Mouse (Mus musculus) midbrain, embryonic 16.5 days (tissue): ENCODE results near the gene Mt4. TPM values are rescaled to one million over a fixed set of nuclear protein-coding genes. Genes with fewer than 3 reads are reported as not detected.

ENCODE experiments used
- ATAC-seq: fragments of 200-750 bp; cut with Nextera tagmentation; 2 replicates; pipeline ENCODE4 v1.8.0; 2017; ENCODE audit warnings: moderate TSS enrichment
- H3K27ac ChIP-seq: fragments of 300-500 bp; sonication (generic); 2 replicates; pipeline ENCODE4 v1.5.1; 2014; ENCODE audit warnings: mild to moderate bottlenecking, low read length, mixed read lengths
- H3K27me3 ChIP-seq: fragments of 300-500 bp; sonication (generic); 2 replicates; pipeline ENCODE4 v1.6.1; 2014; ENCODE audit warnings: low read depth, low read length, mixed read lengths; ENCODE audit not compliant: control insufficient read depth, insufficient read depth
- H3K36me3 ChIP-seq: fragments of 300-500 bp; sonication (generic); 2 replicates; pipeline ENCODE4 v1.6.1; 2014; ENCODE audit warnings: mild to moderate bottlenecking, low read length, moderate library complexity, mixed read lengths; ENCODE audit not compliant: control insufficient read depth, insufficient read depth
- H3K4me1 ChIP-seq: fragments of 300-500 bp; sonication (generic); 2 replicates; pipeline ENCODE4 v1.6.1; 2014; ENCODE audit warnings: mild to moderate bottlenecking, low read length, mixed read lengths; ENCODE audit not compliant: control insufficient read depth, insufficient read depth
- H3K4me2 ChIP-seq: fragments of 300-500 bp; sonication (generic); 2 replicates; pipeline ENCODE4 v1.6.1; 2014; ENCODE audit warnings: mild to moderate bottlenecking, low read length, mixed read lengths
- H3K4me3 ChIP-seq: fragments of 300-500 bp; sonication (generic); 2 replicates; pipeline ENCODE4 v1.5.1; 2014; ENCODE audit warnings: low read depth, mild to moderate bottlenecking, low read length, moderate library complexity, mixed read lengths
- H3K9ac ChIP-seq: fragments of 300-500 bp; sonication (generic); 2 replicates; pipeline ENCODE4 v1.6.1; 2014; ENCODE audit warnings: low read depth, low read length, mixed read lengths
- H3K9me3 ChIP-seq: fragments of 300-500 bp; sonication (generic); replicated peaks from 2 replicates; pipeline ENCODE4 v1.6.1; 2014; ENCODE audit warnings: mild to moderate bottlenecking, low read length, mixed read lengths; ENCODE audit not compliant: control insufficient read depth, poor library complexity, severe bottlenecking
- WGBS: fragments of 180-500 bp; shearing (Covaris S2); extraction: QIAGEN DNeasy Blood & Tissue Kit; methylation state at CpG from one replicate; pipeline ENCODE4 v1.1.7; 2014; 5-methylcytosine and 5-hydroxymethylcytosine counted together
- polyA plus RNA-seq: library from polyadenylated mRNA; unstranded; fragments of >200 nt; fragmentation: Nextera tagmentation; extraction: Ambion mirVana; gene quantifications from 2 replicates; pipeline ENCODE4 v1.2.1, GENCODE M21; 2015

Gene Mt4
- polyA plus RNA-seq, 1 experiment from 2014 or later = not detected

- H3K4me2 ChIP-seq = peak within 1 kb of the TSS; percentile 95
- H3K9me3 ChIP-seq = no peaks in the 10 kb centered on the region
- H3K4me1 ChIP-seq = peaks cover 19% of the 10 kb centered on the region
- H3K27ac ChIP-seq = no peak within 1 kb of the TSS
- peak within 1 kb of the TSS; percentile 64 for H3K9ac ChIP-seq
- ATAC-seq = peak; percentile 59; the same call in 1 of the 2 replicates
- H3K36me3 ChIP-seq = no peaks in the 10 kb centered on the region
- under 1% methylated on average over 56 of the region's 56 CpGs for whole genome bisulfite sequencing
- peak within 1 kb of the TSS; percentile 49 for H3K4me3 ChIP-seq
- H3K27me3 ChIP-seq = peaks cover 52% of the 10 kb centered on the region
Observed at GRCm38 (mm10) chr8:94172075-94172808, 35.2 kb downstream of the Mt4 start, which contains the start of gene Mt2. TSS of gene Mt2 (plus strand) at chr8:94172664.

- Histone ChIP-seq H3K27me3 (peaks cover 58% of the 10 kb centered on the region), H3K9ac (peak overlapping the region; percentile 64; the same call in 1 of the 2 replicates), H3K27ac (no peak overlapping the region), H3K4me3 (peak overlapping the region; percentile 49), H3K4me2 (peak overlapping the region; percentile 95), H3K9me3 (no peaks in the 10 kb centered on the region), H3K36me3 (no peaks in the 10 kb centered on the region), H3K4me1 (peaks cover 19% of the 10 kb centered on the region)
- WGBS = 2% methylated on average over 39 of the region's 39 CpGs
- ATAC-seq = peak; percentile 22; the same call in 1 of the 2 replicates
Observed at GRCm38 (mm10) chr8:94172809-94173732, 36.1 kb downstream of the Mt4 start.

GRCm38 (mm10) chr8:94173848-94174403, 36.9 kb downstream of the Mt4 start:
- Histone ChIP-seq H3K27me3 (peaks cover 66% of the 10 kb centered on the region), H3K9ac (no peak overlapping the region), H3K4me2 (no peak overlapping the region), H3K27ac (no peak overlapping the region), H3K9me3 (no peaks in the 10 kb centered on the region), H3K4me3 (no peak overlapping the region), H3K4me1 (peaks cover 23% of the 10 kb centered on the region), H3K36me3 (no peaks in the 10 kb centered on the region)
- 47% methylated on average over 11 of the region's 11 CpGs for WGBS
- no peak for ATAC-seq

GRCm38 (mm10) chr8:94174619-94175213, 37.7 kb downstream of the Mt4 start:
- no peaks in the 10 kb centered on the region for H3K36me3 ChIP-seq
- no peaks in the 10 kb centered on the region for H3K9me3 ChIP-seq
- no peak overlapping the region for H3K4me3 ChIP-seq
- H3K27me3 ChIP-seq = peaks cover 70% of the 10 kb centered on the region
- H3K9ac ChIP-seq = no peak overlapping the region
- 28% methylated on average over 7 of the region's 7 CpGs for WGBS
- ATAC-seq = no peak
- H3K27ac ChIP-seq = no peak overlapping the region
- no peak overlapping the region for H3K4me2 ChIP-seq
- peaks cover 30% of the 10 kb centered on the region for H3K4me1 ChIP-seq

- Histone ChIP-seq H3K4me1 (peaks cover 22% of the 10 kb centered on the region), H3K9me3 (no peaks in the 10 kb centered on the region), H3K4me3 (no peak overlapping the region), H3K36me3 (no peaks in the 10 kb centered on the region), H3K27ac (no peak overlapping the region), H3K9ac (no peak overlapping the region), H3K4me2 (no peak overlapping the region), H3K27me3 (peaks cover 69% of the 10 kb centered on the region)
- no peak for ATAC-seq
- WGBS = 65% methylated on average over 7 of the region's 7 CpGs
Observed at GRCm38 (mm10) chr8:94177716-94178390, 40.9 kb downstream of the Mt4 start.

- no peaks in the 10 kb centered on the region for H3K9me3 ChIP-seq
- peak within 1 kb of the TSS; percentile 82 for H3K4me2 ChIP-seq
- peaks cover 22% of the 10 kb centered on the region for H3K4me1 ChIP-seq
- ATAC-seq = peak; percentile 82
- H3K27ac ChIP-seq = no peak within 1 kb of the TSS
- H3K9ac ChIP-seq = peak within 1 kb of the TSS; percentile 33; the same call in 1 of the 2 replicates
- WGBS = under 1% methylated on average over 50 of the region's 50 CpGs
- peak within 1 kb of the TSS; percentile 31 for H3K4me3 ChIP-seq
- no peaks in the 10 kb centered on the region for H3K36me3 ChIP-seq
- peaks cover 72% of the 10 kb centered on the region for H3K27me3 ChIP-seq
Observed at GRCm38 (mm10) chr8:94178857-94179712, 42.1 kb downstream of the Mt4 start, which contains the start of gene Mt1. TSS of gene Mt1 (plus strand) at chr8:94179082.

GRCm38 (mm10) chr8:94179713-94180560, 42.9 kb downstream of the Mt4 start:
- Histone ChIP-seq H3K9me3 (no peaks in the 10 kb centered on the region), H3K27me3 (peaks cover 70% of the 10 kb centered on the region), H3K4me3 (peak overlapping the region; percentile 31), H3K9ac (peak overlapping the region; percentile 33; the same call in 1 of the 2 replicates), H3K27ac (no peak overlapping the region), H3K36me3 (no peaks in the 10 kb centered on the region), H3K4me2 (peak overlapping the region; percentile 82), H3K4me1 (peaks cover 22% of the 10 kb centered on the region)
- WGBS = 2% methylated on average over 25 of the region's 25 CpGs
- no peak for ATAC-seq
